ENCODE assay signal across 11 mouse cellular contexts in the genomic region with DNA sequence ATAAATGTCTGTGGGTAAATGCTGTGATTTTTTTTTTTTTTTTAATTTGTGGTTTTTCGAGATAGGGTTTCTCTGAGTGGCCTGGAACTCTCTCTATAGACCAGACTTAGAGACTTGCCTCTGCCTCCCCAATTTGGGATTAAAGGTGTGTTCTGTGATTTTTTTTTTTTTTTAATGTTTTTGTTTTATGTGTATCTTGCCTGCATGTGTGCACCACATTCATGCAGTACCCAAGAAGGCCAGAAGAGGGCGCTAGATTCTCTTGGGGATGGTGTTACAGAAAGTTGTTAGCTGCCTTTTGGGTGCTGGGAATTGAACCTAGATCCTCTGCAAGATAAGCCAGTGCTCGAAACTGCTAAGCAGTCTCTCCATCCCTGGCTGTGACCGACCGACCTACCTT. TPM values are rescaled to one million over a fixed set of nuclear protein-coding genes. Genes with fewer than 3 reads are reported as not detected.
DNase-seq lines count a peak whose midpoint lies in the region; ATAC-seq and TF ChIP-seq lines count a peak whose summit lies in the region.
"Had no signal": no experiment of that assay in that cellular context is flagged by ENCODE, and none has a peak within 500 bp of the region (broad histone marks: within the 10 kb centered on the region; RNA-seq: fewer than 3 reads in every experiment).

No protein-coding gene starts in this region.

- no peaks in the 10 kb centered on the region for H3K9me3 ChIP-seq in intestine, postnatal 0 days (ENCODE audit: control insufficient read depth)
- H3K9me3 ChIP-seq in intestine, embryonic 16.5 days (ENCODE audit: control insufficient read depth, low read length), result no peaks in the 10 kb centered on the region
- H3K9me3 ChIP-seq: embryonic facial prominence, embryonic 13.5 days; hindbrain, embryonic 15.5 days had no signal

- H3K9ac ChIP-seq in intestine, postnatal 0 days (ENCODE audit: low read depth, low read length), result no peak overlapping the region
- H3K9ac ChIP-seq in intestine, embryonic 16.5 days (ENCODE audit: low read depth, low read length), result no peak overlapping the region
- H3K9ac ChIP-seq: embryonic facial prominence, embryonic 13.5 days; hindbrain, embryonic 15.5 days had no signal

- no peak overlapping the region for H3K4me2 ChIP-seq in intestine, postnatal 0 days (replicated peaks; ENCODE audit: low read depth)
- no peak overlapping the region for H3K4me2 ChIP-seq in intestine, embryonic 16.5 days (ENCODE audit: low read depth, low read length)
- H3K4me2 ChIP-seq: embryonic facial prominence, embryonic 13.5 days; hindbrain, embryonic 15.5 days had no signal

- H3K27ac ChIP-seq in intestine, postnatal 0 days (ENCODE audit: low read depth, low read length), result no peak overlapping the region
- no peak overlapping the region for H3K27ac ChIP-seq in intestine, embryonic 16.5 days (ENCODE audit: low read length)
- H3K27ac ChIP-seq in testis, adult 2 months (ENCODE audit: control insufficient read depth, insufficient read depth, low read depth, low read length), result no peak overlapping the region
- H3K27ac ChIP-seq: embryonic facial prominence, embryonic 13.5 days; hindbrain, embryonic 15.5 days; macrophage had no signal

- no peak for DNase-seq in testis, postnatal 14 days (ENCODE audit: low spot score)
- DNase-seq in T-cell, adult 2 months (ENCODE audit: low spot score), result peak; percentile 68
- peak; percentile 70 for DNase-seq in testis, postnatal 10 days (ENCODE audit: low spot score)
- no peak for DNase-seq in adrenal gland, postnatal 4 days (ENCODE audit: low spot score in 2 of 2)

- peak; percentile 66 for TF ChIP-seq CTCF in intestine, postnatal 0 days (IDR thresholded peaks at IDR 0.05; ENCODE audit: low read depth)
- peak; percentile 36; the same call in 1 of the 2 replicates for TF ChIP-seq CTCF in testis, adult 2 months (IDR thresholded peaks at IDR 0.05; ENCODE audit: control insufficient read depth, insufficient read depth, insufficient replicate concordance, low read depth, low read length)

- TF ChIP-seq POLR2A in testis, adult 2 months (IDR thresholded peaks at IDR 0.05; ENCODE audit: control insufficient read depth, low read depth, low read length), result no peak

- peaks cover 17% of the 10 kb centered on the region; the same call in 1 of the 2 replicates for H3K4me1 ChIP-seq in intestine, postnatal 0 days (replicated peaks; ENCODE audit: control insufficient read depth, insufficient read depth, low read length)
- H3K4me1 ChIP-seq in intestine, embryonic 16.5 days (ENCODE audit: control insufficient read depth, insufficient read depth, low read length), result peaks cover 56% of the 10 kb centered on the region
- H3K4me1 ChIP-seq in testis, adult 2 months (ENCODE audit: control insufficient read depth, insufficient read depth, low read length), result peaks cover 2% of the 10 kb centered on the region; the same call in 1 of the 2 replicates

- 82% methylated on average over 5 of the region's 5 CpGs for WGBS in intestine, postnatal 0 days
- WGBS in intestine, embryonic 16.5 days, result 85% methylated on average over 5 of the region's 5 CpGs

- no peaks in the 10 kb centered on the region; the same call in 1 of the 2 replicates for H3K36me3 ChIP-seq in intestine, postnatal 0 days (ENCODE audit: control insufficient read depth, insufficient read depth)
- no peaks in the 10 kb centered on the region for H3K36me3 ChIP-seq in intestine, embryonic 16.5 days (ENCODE audit: control insufficient read depth, insufficient read depth, low read length)
- H3K36me3 ChIP-seq in testis, adult 2 months (ENCODE audit: control insufficient read depth, insufficient read depth, low read length), result no peaks in the 10 kb centered on the region
- H3K36me3 ChIP-seq: hindbrain, embryonic 15.5 days had no signal

- no peaks in the 10 kb centered on the region for H3K27me3 ChIP-seq in intestine, postnatal 0 days (replicated peaks; ENCODE audit: control insufficient read depth, insufficient read depth, low read length)
- H3K27me3 ChIP-seq in intestine, embryonic 16.5 days (replicated peaks; ENCODE audit: control insufficient read depth, insufficient read depth, low read length), result no peaks in the 10 kb centered on the region
- H3K27me3 ChIP-seq in testis, adult 2 months (ENCODE audit: control insufficient read depth, insufficient read depth, low read length), result no peaks in the 10 kb centered on the region
- H3K27me3 ChIP-seq: embryonic facial prominence, embryonic 13.5 days; hindbrain, embryonic 15.5 days; Patski had no signal

- no peak overlapping the region for H3K4me3 ChIP-seq in intestine, postnatal 0 days (ENCODE audit: low read depth, low read length)
- no peak overlapping the region for H3K4me3 ChIP-seq in intestine, embryonic 16.5 days (ENCODE audit: low read length)
- no peak overlapping the region for H3K4me3 ChIP-seq in testis, adult 2 months (ENCODE audit: control insufficient read depth, low read depth, low read length)
- H3K4me3 ChIP-seq: embryonic facial prominence, embryonic 13.5 days; hindbrain, embryonic 15.5 days had no signal

- ATAC-seq in intestine, postnatal 0 days, result no peak
- no peak for ATAC-seq in intestine, embryonic 16.5 days
- ATAC-seq: Patski had no signal

RNA-seq across cellular contexts. Expression of gene Prrc2b, which starts 10.1 kb away (rescaled TPM):
- polyA plus RNA-seq in intestine, postnatal 0 days (2015; fragmentation: Nextera tagmentation; extraction: Ambion mirVana), result 17.7 and 18.9 TPM in 2 replicates
- polyA plus RNA-seq in intestine, embryonic 16.5 days (2015; fragmentation: Nextera tagmentation; extraction: Ambion mirVana), result 14.4 and 16.2 TPM in 2 replicates
- polyA plus RNA-seq in testis, adult 2 months (2012; rRNA removed), result 5.5 and 5.7 TPM in 2 replicates
- total RNA-seq in adrenal gland, postnatal 4 days (2021), result 100 to 1,000 TPM; 148 to 158 TPM

Comparison
In these comparisons a context has a peak if more than half of its experiments do, and no peak if none do; other contexts are left out.
1. DNase-seq: peak in T-cell, adult 2 months (single experiment) and testis, postnatal 10 days (single experiment); none in testis, postnatal 14 days (single experiment) and adrenal gland, postnatal 4 days (0 of 2).